Mouse (Mus musculus): ENCODE measurements around the gene Srsf12. TPM values are rescaled to one million over a fixed set of nuclear protein-coding genes. Genes with fewer than 3 reads are reported as not detected.

The Srsf12 gene
- 22.9 and 34.8 TPM in 2 replicates for polyA plus RNA-seq (2014; fragmentation: Nextera tagmentation; extraction: Ambion mirVana)

GRCm38 (mm10) chr4:33208881-33209841 lies at the start of gene Srsf12:
Gene Srsf12, plus strand, starts transcription at chr4:33208991.
- Histone ChIP-seq H3K4me1 (ENCODE audit: control insufficient read depth, insufficient read depth, low read length) (0 out of 2 replicates have a peak, but pooled peaks cover 2% of the 10 kb centered on the region), H3K9ac (ENCODE audit: low read length) (peak within 1 kb of the TSS; percentile 91), H3K9me3 (replicated peaks; ENCODE audit: control insufficient read depth, low read length) (no peaks in the 10 kb centered on the region; the same call in 1 of the 2 replicates), H3K27me3 (replicated peaks; ENCODE audit: control insufficient read depth, insufficient read depth, low read length) (0 out of 2 replicates have a peak, but pooled peaks cover 2% of the 10 kb centered on the region), H3K4me3 (ENCODE audit: low read depth, low read length) (peak within 1 kb of the TSS; percentile 71), H3K4me2 (ENCODE audit: low read length) (peak within 1 kb of the TSS; percentile 94), H3K27ac (ENCODE audit: low read depth, low read length) (peak within 1 kb of the TSS; percentile 68), H3K36me3 (ENCODE audit: control insufficient read depth, insufficient read depth, low read length) (no peaks in the 10 kb centered on the region)
- ATAC-seq, result peak; percentile 92
- WGBS, result 4% methylated on average over 40 of the region's 65 CpGs
- DNase-seq (ENCODE audit: low spot score), result peak; percentile 56

GRCm38 (mm10) chr4:33183477-33183876 lies 25.3 kb upstream of the Srsf12 start:
- ATAC-seq, result no peak

GRCm38 (mm10) chr4:33188164-33188563 lies 20.6 kb upstream of the Srsf12 start:
- Histone ChIP-seq H3K27me3 (replicated peaks; ENCODE audit: control insufficient read depth, insufficient read depth, low read length) (no peaks in the 10 kb centered on the region), H3K4me3 (ENCODE audit: low read depth, low read length) (peak overlapping the region; percentile 61), H3K4me2 (ENCODE audit: low read length) (peak overlapping the region; percentile 71), H3K9me3 (replicated peaks; ENCODE audit: control insufficient read depth, low read length) (no peaks in the 10 kb centered on the region), H3K4me1 (ENCODE audit: control insufficient read depth, insufficient read depth, low read length) (no peaks in the 10 kb centered on the region), H3K27ac (ENCODE audit: low read depth, low read length) (no peak overlapping the region), H3K9ac (ENCODE audit: low read length) (peak overlapping the region; percentile 80), H3K36me3 (ENCODE audit: control insufficient read depth, insufficient read depth, low read length) (peaks cover 14% of the 10 kb centered on the region)
- peak; percentile 6; the same call in 1 of the 2 replicates for ATAC-seq
- WGBS, result 13% methylated on average over 9 of the region's 9 CpGs
- peak; percentile 80 for DNase-seq (ENCODE audit: low spot score)

More at GRCm38 (mm10) chr4:33183477-33183876, 25.3 kb upstream of the Srsf12 start:
- no peak overlapping the region for H3K4me3 ChIP-seq (ENCODE audit: low read depth, low read length)
- no peak for DNase-seq (ENCODE audit: low spot score)
- H3K4me1 ChIP-seq (ENCODE audit: control insufficient read depth, insufficient read depth, low read length), result no peaks in the 10 kb centered on the region
- H3K27ac ChIP-seq (ENCODE audit: low read depth, low read length), result no peak overlapping the region
- peaks cover 19% of the 10 kb centered on the region for H3K36me3 ChIP-seq (ENCODE audit: control insufficient read depth, insufficient read depth, low read length)
- no peaks in the 10 kb centered on the region for H3K9me3 ChIP-seq (replicated peaks; ENCODE audit: control insufficient read depth, low read length)
- WGBS, result 79% methylated on average over 5 of the region's 5 CpGs
- no peaks in the 10 kb centered on the region for H3K27me3 ChIP-seq (replicated peaks; ENCODE audit: control insufficient read depth, insufficient read depth, low read length)
- no peak overlapping the region for H3K4me2 ChIP-seq (ENCODE audit: low read length)
- H3K9ac ChIP-seq (ENCODE audit: low read length), result no peak overlapping the region

GRCm38 (mm10) chr4:33188781-33189734 lies 19.7 kb upstream of the Srsf12 start:
- H3K4me3 ChIP-seq (ENCODE audit: low read depth, low read length), result peak overlapping the region; percentile 61
- H3K9ac ChIP-seq (ENCODE audit: low read length), result peak overlapping the region; percentile 80
- peaks cover 14% of the 10 kb centered on the region for H3K36me3 ChIP-seq (ENCODE audit: control insufficient read depth, insufficient read depth, low read length)
- ATAC-seq (peak; percentile 96), DNase-seq (ENCODE audit: low spot score) (peak; percentile 95)
- H3K4me1 ChIP-seq (ENCODE audit: control insufficient read depth, insufficient read depth, low read length), result no peaks in the 10 kb centered on the region
- H3K27me3 ChIP-seq (replicated peaks; ENCODE audit: control insufficient read depth, insufficient read depth, low read length), result no peaks in the 10 kb centered on the region
- no peaks in the 10 kb centered on the region for H3K9me3 ChIP-seq (replicated peaks; ENCODE audit: control insufficient read depth, low read length)
- under 1% methylated on average over 99 of the region's 123 CpGs for WGBS
- peak overlapping the region; percentile 71 for H3K4me2 ChIP-seq (ENCODE audit: low read length)
- peak overlapping the region; percentile 92 for H3K27ac ChIP-seq (ENCODE audit: low read depth, low read length)

- H3K27ac ChIP-seq (ENCODE audit: low read depth, low read length), result peak within 1 kb of the TSS; percentile 92
- H3K27me3 ChIP-seq (replicated peaks; ENCODE audit: control insufficient read depth, insufficient read depth, low read length), result no peaks in the 10 kb centered on the region
- no peak for ATAC-seq
- no peaks in the 10 kb centered on the region for H3K4me1 ChIP-seq (ENCODE audit: control insufficient read depth, insufficient read depth, low read length)
- peak within 1 kb of the TSS; percentile 71 for H3K4me2 ChIP-seq (ENCODE audit: low read length)
- WGBS, result 13% methylated on average over 6 of the region's 6 CpGs
- H3K36me3 ChIP-seq (ENCODE audit: control insufficient read depth, insufficient read depth, low read length), result peaks cover 14% of the 10 kb centered on the region
- H3K9me3 ChIP-seq (replicated peaks; ENCODE audit: control insufficient read depth, low read length), result no peaks in the 10 kb centered on the region; the same call in 1 of the 2 replicates
- H3K4me3 ChIP-seq (ENCODE audit: low read depth, low read length), result peak within 1 kb of the TSS; percentile 61
- DNase-seq (ENCODE audit: low spot score), result no peak
- H3K9ac ChIP-seq (ENCODE audit: low read length), result peak within 1 kb of the TSS; percentile 80
These were observed 19.1 kb upstream of the Srsf12 start, which contains the start of gene Pm20d2 for GRCm38 (mm10) chr4:33189735-33190036. Gene Pm20d2, minus strand, starts transcription at chr4:33189737.

GRCm38 (mm10) chr4:33198117-33198516 lies 10.7 kb upstream of the Srsf12 start:
- Histone ChIP-seq H3K4me1 (ENCODE audit: control insufficient read depth, insufficient read depth, low read length) (no peaks in the 10 kb centered on the region), H3K9ac (ENCODE audit: low read length) (no peak overlapping the region), H3K9me3 (replicated peaks; ENCODE audit: control insufficient read depth, low read length) (no peaks in the 10 kb centered on the region; the same call in 1 of the 2 replicates), H3K27ac (ENCODE audit: low read depth, low read length) (no peak overlapping the region), H3K4me2 (ENCODE audit: low read length) (no peak overlapping the region), H3K4me3 (ENCODE audit: low read depth, low read length) (no peak overlapping the region), H3K27me3 (replicated peaks; ENCODE audit: control insufficient read depth, insufficient read depth, low read length) (no peaks in the 10 kb centered on the region), H3K36me3 (ENCODE audit: control insufficient read depth, insufficient read depth, low read length) (no peaks in the 10 kb centered on the region)
- WGBS, result 1% methylated on average over 2 of the region's 2 CpGs
- ATAC-seq (no peak), DNase-seq (ENCODE audit: low spot score) (no peak)

- WGBS, result 2% methylated on average over 4 of the region's 4 CpGs
- no peak for ATAC-seq
These were observed 4.1 kb upstream of the Srsf12 start for GRCm38 (mm10) chr4:33204682-33205081.

GRCm38 (mm10) chr4:33207551-33207950 lies 1.2 kb upstream of the Srsf12 start:
- DNase-seq (ENCODE audit: low spot score) (no peak), ATAC-seq (no peak)
- Histone ChIP-seq H3K36me3 (ENCODE audit: control insufficient read depth, insufficient read depth, low read length) (no peaks in the 10 kb centered on the region), H3K9me3 (replicated peaks; ENCODE audit: control insufficient read depth, low read length) (no peaks in the 10 kb centered on the region; the same call in 1 of the 2 replicates), H3K4me3 (ENCODE audit: low read depth, low read length) (no peak overlapping the region), H3K4me1 (ENCODE audit: control insufficient read depth, insufficient read depth, low read length) (0 out of 2 replicates have a peak, but pooled peaks cover 2% of the 10 kb centered on the region), H3K9ac (ENCODE audit: low read length) (no peak overlapping the region), H3K27ac (ENCODE audit: low read depth, low read length) (no peak overlapping the region), H3K27me3 (replicated peaks; ENCODE audit: control insufficient read depth, insufficient read depth, low read length) (0 out of 2 replicates have a peak, but pooled peaks cover 3% of the 10 kb centered on the region), H3K4me2 (ENCODE audit: low read length) (no peak overlapping the region)
- 68% methylated on average over 2 of the region's 2 CpGs for WGBS

More at GRCm38 (mm10) chr4:33204682-33205081, 4.1 kb upstream of the Srsf12 start:
- DNase-seq (ENCODE audit: low spot score), result peak; percentile 70
- no peak overlapping the region for H3K9ac ChIP-seq (ENCODE audit: low read length)
- no peak overlapping the region for H3K27ac ChIP-seq (ENCODE audit: low read depth, low read length)
- no peaks in the 10 kb centered on the region for H3K9me3 ChIP-seq (replicated peaks; ENCODE audit: control insufficient read depth, low read length)
- H3K36me3 ChIP-seq (ENCODE audit: control insufficient read depth, insufficient read depth, low read length), result no peaks in the 10 kb centered on the region
- no peak overlapping the region for H3K4me3 ChIP-seq (ENCODE audit: low read depth, low read length)
- H3K4me2 ChIP-seq (ENCODE audit: low read length), result no peak overlapping the region
- H3K27me3 ChIP-seq (replicated peaks; ENCODE audit: control insufficient read depth, insufficient read depth, low read length), result 0 out of 2 replicates have a peak, but pooled peaks cover 3% of the 10 kb centered on the region
- H3K4me1 ChIP-seq (ENCODE audit: control insufficient read depth, insufficient read depth, low read length), result 0 out of 2 replicates have a peak, but pooled peaks cover 2% of the 10 kb centered on the region

All from forebrain, embryonic 14.5 days (tissue).